Mouse (Mus musculus): ENCODE data around the gene Ces1b. TPM values are rescaled to one million over a fixed set of nuclear protein-coding genes. Genes with fewer than 3 reads are reported as not detected.

Gene Ces1b
- total and polyA plus RNA-seq, 2 experiments from 2014 or later: not detected

DNA sequence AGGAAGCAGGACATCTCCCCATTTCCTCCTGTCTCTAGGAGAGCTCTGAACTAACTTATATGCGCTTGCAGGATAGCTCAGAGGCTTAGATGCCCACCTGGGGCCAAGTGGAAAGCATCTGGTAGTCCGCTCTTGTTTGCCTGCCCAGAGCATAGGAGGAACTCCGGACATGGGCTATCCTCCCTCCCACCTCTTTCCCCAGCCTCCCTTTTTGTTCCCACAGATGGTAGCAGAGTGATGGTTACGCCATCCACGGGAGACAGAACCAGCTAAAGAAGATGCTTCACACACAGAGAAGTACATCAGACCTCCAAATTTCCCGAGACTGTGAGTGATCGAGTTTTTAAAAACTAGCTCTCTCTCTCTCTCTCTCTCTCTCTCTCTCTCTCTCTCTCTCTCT, 8.4 kb upstream of the Ces1b start:
- Histone ChIP-seq H3K4me2 (ENCODE audit: low read depth, low read length, poor library complexity, severe bottlenecking) (no peak overlapping the region), H3K4me3 (ENCODE audit: low read depth, low read length) (no peak overlapping the region), H3K9ac (replicated peaks; ENCODE audit: low read length, poor library complexity, severe bottlenecking) (no peak overlapping the region), H3K27me3 (ENCODE audit: insufficient read depth, low read length) (no peaks in the 10 kb centered on the region), H3K9me3 (ENCODE audit: low read length) (no peaks in the 10 kb centered on the region), H3K27ac (ENCODE audit: low read depth, low read length) (no peak overlapping the region), H3K4me1 (ENCODE audit: insufficient read depth, low read length) (no peaks in the 10 kb centered on the region), H3K36me3 (ENCODE audit: insufficient read depth, low read length) (no peaks in the 10 kb centered on the region)
- no peak for ATAC-seq (ENCODE audit: low FRiP score)
- 31% methylated on average over 7 of the region's 7 CpGs for WGBS
- no peak for DNase-seq (ENCODE audit: low spot score)
- no peak for TF ChIP-seq CTCF (IDR thresholded peaks at IDR 0.05)

DNA sequence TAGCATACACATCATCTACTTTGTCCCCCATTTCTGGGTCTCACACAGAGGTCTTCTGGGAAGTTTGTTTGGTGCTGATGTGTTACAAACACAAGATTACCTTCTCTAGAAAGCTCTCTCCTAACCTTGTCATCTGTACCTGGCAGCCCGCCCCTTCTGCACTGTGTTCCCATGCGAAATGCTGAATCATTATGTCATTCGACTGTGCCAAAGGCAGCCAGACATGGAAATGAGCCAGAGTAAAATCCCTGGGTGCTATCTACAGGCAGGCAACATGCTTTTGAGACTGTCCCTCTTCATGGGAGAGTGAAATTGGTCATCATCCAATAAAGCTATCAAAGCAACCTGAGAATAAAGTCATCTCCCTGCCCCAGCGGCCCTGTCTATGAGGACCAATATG, 4.6 kb downstream of the Ces1b start:
- no peaks in the 10 kb centered on the region for H3K27me3 ChIP-seq (ENCODE audit: insufficient read depth, low read length)

DNA sequence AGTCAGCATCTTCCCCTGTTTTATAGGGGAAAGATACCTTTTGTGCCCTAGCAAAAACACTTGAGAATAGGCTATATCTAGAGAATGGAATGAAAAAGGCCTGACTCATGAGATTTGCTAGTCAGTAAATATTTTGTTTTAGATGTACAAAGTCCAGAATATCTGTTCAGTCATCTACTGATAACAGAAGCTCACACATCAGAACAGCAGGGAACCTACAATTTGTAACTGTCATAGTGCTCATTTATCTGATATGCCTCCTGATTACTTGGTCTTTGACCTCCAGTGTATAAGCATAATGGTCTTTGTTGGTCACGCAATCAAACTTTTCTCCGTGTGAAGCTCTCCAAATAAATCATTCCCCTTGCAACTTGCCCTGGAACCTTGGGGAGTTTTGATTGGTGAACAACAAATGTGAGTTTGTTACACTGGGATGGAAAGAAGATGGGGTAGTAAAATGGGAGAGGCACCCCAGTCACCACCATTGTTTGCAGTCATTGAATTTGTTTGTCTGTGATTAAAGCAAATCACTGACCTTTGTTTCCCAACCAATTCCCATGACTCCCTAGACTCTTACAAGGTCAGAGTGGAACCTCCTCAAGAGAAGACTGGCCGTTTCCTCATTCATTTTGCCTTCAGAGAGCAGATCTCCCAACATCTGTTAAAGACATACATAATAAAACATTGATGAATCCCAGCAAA, 16.2 kb downstream of the Ces1b start:
- Histone ChIP-seq H3K36me3 (ENCODE audit: insufficient read depth, low read length) (no peaks in the 10 kb centered on the region), H3K27me3 (ENCODE audit: insufficient read depth, low read length) (no peaks in the 10 kb centered on the region), H3K9ac (replicated peaks; ENCODE audit: low read length, poor library complexity, severe bottlenecking) (no peak overlapping the region), H3K9me3 (ENCODE audit: low read length) (no peaks in the 10 kb centered on the region), H3K27ac (ENCODE audit: low read depth, low read length) (no peak overlapping the region), H3K4me2 (ENCODE audit: low read depth, low read length, poor library complexity, severe bottlenecking) (no peak overlapping the region), H3K4me3 (ENCODE audit: low read depth, low read length) (no peak overlapping the region), H3K4me1 (ENCODE audit: insufficient read depth, low read length) (no peaks in the 10 kb centered on the region)
- ATAC-seq (ENCODE audit: low FRiP score) (no peak), DNase-seq (ENCODE audit: low spot score) (no peak)
- WGBS: 75% methylated on average over 3 of the region's 3 CpGs
- TF ChIP-seq CTCF (IDR thresholded peaks at IDR 0.05): no peak

More for the DNA sequence above, 4.6 kb downstream of the Ces1b start:
- 91% methylated on average over 4 of the region's 4 CpGs for WGBS
- Histone ChIP-seq H3K4me3 (ENCODE audit: low read depth, low read length) (no peak overlapping the region), H3K9ac (replicated peaks; ENCODE audit: low read length, poor library complexity, severe bottlenecking) (no peak overlapping the region), H3K27ac (ENCODE audit: low read depth, low read length) (no peak overlapping the region), H3K36me3 (ENCODE audit: insufficient read depth, low read length) (no peaks in the 10 kb centered on the region), H3K9me3 (ENCODE audit: low read length) (no peaks in the 10 kb centered on the region), H3K4me1 (ENCODE audit: insufficient read depth, low read length) (no peaks in the 10 kb centered on the region), H3K4me2 (ENCODE audit: low read depth, low read length, poor library complexity, severe bottlenecking) (no peak overlapping the region)
- ATAC-seq (ENCODE audit: low FRiP score) (no peak), DNase-seq (ENCODE audit: low spot score) (no peak)
- TF ChIP-seq CTCF (IDR thresholded peaks at IDR 0.05): no peak

DNA sequence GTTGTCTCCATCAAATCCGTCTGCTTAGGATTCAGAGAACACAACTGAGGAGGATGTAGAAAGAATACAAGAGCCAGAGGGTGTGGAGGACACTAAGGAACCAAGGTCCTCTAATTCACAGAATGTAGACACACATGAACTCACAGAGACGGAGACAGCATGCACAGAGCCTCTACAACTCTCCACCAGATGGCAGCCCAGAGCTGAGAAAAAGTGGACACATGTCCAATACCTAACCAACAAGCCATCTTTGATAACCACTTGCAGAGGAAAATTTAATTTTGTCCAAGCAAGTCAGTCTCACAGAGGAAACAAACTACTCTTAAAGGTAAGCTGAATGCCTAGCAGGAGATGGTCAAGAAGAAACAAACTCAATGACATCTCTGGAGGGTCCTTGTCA, 20.6 kb downstream of the Ces1b start:
- H3K9ac ChIP-seq (replicated peaks; ENCODE audit: low read length, poor library complexity, severe bottlenecking): no peak overlapping the region
- no peak for ATAC-seq (ENCODE audit: low FRiP score)
- H3K36me3 ChIP-seq (ENCODE audit: insufficient read depth, low read length): no peaks in the 10 kb centered on the region
- TF ChIP-seq CTCF (IDR thresholded peaks at IDR 0.05): peak; percentile 83
- no peak overlapping the region for H3K4me2 ChIP-seq (ENCODE audit: low read depth, low read length, poor library complexity, severe bottlenecking)
- WGBS: 14% methylated on average over 2 of the region's 2 CpGs
- no peak overlapping the region for H3K27ac ChIP-seq (ENCODE audit: low read depth, low read length)
- H3K9me3 ChIP-seq (ENCODE audit: low read length): no peaks in the 10 kb centered on the region
- no peaks in the 10 kb centered on the region for H3K27me3 ChIP-seq (ENCODE audit: insufficient read depth, low read length)
- H3K4me1 ChIP-seq (ENCODE audit: insufficient read depth, low read length): no peaks in the 10 kb centered on the region
- peak; percentile 74 for DNase-seq (ENCODE audit: low spot score)
- H3K4me3 ChIP-seq (ENCODE audit: low read depth, low read length): no peak overlapping the region

DNA sequence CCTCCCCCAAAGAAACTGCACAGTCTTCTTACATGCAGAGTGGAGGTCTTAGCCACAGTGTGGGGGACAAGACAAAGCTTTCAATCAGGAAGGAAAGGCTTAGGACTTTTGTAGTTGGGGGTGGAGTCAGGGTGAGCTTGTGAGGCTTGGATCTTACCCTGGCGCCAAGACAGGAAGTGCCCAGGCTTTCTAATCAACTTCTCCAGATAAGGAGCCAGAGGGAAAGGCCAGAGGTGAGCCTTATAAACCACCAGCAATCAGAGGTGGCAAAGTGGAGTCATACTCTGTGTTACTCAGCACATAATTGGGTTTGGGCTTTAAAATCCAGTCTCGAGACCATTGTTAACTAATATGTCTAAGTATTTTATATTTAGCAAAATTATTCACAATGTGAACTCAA, 24.6 kb downstream of the Ces1b start:
- Histone ChIP-seq H3K4me3 (ENCODE audit: low read depth, low read length) (no peak overlapping the region), H3K9ac (replicated peaks; ENCODE audit: low read length, poor library complexity, severe bottlenecking) (no peak overlapping the region), H3K4me2 (ENCODE audit: low read depth, low read length, poor library complexity, severe bottlenecking) (no peak overlapping the region), H3K4me1 (ENCODE audit: insufficient read depth, low read length) (no peaks in the 10 kb centered on the region), H3K27me3 (ENCODE audit: insufficient read depth, low read length) (no peaks in the 10 kb centered on the region), H3K36me3 (ENCODE audit: insufficient read depth, low read length) (no peaks in the 10 kb centered on the region), H3K9me3 (ENCODE audit: low read length) (no peaks in the 10 kb centered on the region), H3K27ac (ENCODE audit: low read depth, low read length) (no peak overlapping the region)
- DNase-seq (ENCODE audit: low spot score) (no peak), ATAC-seq (ENCODE audit: low FRiP score) (no peak)
- TF ChIP-seq CTCF (IDR thresholded peaks at IDR 0.05): no peak
- WGBS: 57% methylated on average over 2 of the region's 2 CpGs

DNA sequence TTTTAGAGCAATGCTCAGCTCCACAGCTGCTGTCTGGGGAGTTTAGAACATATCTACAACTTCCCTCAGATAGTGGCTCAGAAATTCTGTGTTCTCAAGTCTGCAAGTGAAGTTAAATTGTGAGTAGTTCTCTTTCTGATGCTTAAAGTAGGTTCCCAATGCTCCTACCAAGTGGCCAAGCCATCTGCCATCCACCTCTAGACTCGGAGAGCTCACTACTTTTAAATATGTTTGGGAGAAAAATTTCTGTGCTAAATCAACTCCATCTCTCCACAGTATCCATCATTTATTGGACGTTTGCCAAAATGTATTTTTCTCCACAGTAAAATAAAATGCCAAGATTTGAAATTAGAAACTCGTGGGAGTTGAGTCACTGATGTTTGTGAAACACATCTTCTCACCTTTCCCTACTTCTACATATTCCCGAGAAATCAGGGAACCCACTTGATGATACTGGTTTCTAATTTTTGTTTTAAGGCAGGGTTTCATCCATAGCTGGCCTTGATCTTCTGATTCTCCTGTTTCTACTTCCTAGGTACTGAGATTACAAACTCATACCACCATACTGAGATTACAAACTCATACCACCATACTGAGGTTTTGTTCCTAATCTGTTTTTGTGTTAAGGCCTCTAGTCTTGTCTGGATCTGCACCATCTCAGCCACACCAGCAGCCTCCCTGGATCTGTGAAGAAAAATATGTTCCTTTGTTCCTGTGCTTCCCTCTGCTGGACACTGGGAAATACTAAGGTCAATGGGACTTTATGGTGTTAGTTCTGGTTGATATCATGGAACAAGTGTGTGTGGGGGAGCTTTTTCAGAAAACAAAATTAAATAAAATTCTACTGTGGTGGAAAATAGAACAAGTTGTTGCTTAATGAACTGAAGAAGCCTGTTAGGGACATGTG, 31.1 kb downstream of the Ces1b start:
- ATAC-seq (ENCODE audit: low FRiP score) (no peak), DNase-seq (ENCODE audit: low spot score) (no peak)
- H3K4me3 ChIP-seq (ENCODE audit: low read depth, low read length): no peak overlapping the region
- H3K27ac ChIP-seq (ENCODE audit: low read depth, low read length): no peak overlapping the region
- no peak overlapping the region for H3K9ac ChIP-seq (replicated peaks; ENCODE audit: low read length, poor library complexity, severe bottlenecking)
- WGBS: 70% methylated on average over 4 of the region's 4 CpGs
- H3K4me2 ChIP-seq (ENCODE audit: low read depth, low read length, poor library complexity, severe bottlenecking): no peak overlapping the region
- H3K27me3 ChIP-seq (ENCODE audit: insufficient read depth, low read length): no peaks in the 10 kb centered on the region
- no peaks in the 10 kb centered on the region for H3K4me1 ChIP-seq (ENCODE audit: insufficient read depth, low read length)
- peak; percentile 38 for TF ChIP-seq CTCF (IDR thresholded peaks at IDR 0.05)
- H3K36me3 ChIP-seq (ENCODE audit: insufficient read depth, low read length): no peaks in the 10 kb centered on the region
- H3K9me3 ChIP-seq (ENCODE audit: low read length): no peaks in the 10 kb centered on the region

Data from midbrain, postnatal 0 days (tissue).